Mouse (Mus musculus): Measurements from ENCODE around the gene Cox5a. TPM values are rescaled to one million over a fixed set of nuclear protein-coding genes. Genes with fewer than 3 reads are reported as not detected.

Gene Cox5a
- 102 and 107 TPM in 2 replicates for total RNA-seq (2023)

GRCm38 (mm10) chr9:57521056-57521911 lies at the start of gene Cox5a:
Gene Cox5a (plus strand): TSS chr9:57521274.

DNA sequence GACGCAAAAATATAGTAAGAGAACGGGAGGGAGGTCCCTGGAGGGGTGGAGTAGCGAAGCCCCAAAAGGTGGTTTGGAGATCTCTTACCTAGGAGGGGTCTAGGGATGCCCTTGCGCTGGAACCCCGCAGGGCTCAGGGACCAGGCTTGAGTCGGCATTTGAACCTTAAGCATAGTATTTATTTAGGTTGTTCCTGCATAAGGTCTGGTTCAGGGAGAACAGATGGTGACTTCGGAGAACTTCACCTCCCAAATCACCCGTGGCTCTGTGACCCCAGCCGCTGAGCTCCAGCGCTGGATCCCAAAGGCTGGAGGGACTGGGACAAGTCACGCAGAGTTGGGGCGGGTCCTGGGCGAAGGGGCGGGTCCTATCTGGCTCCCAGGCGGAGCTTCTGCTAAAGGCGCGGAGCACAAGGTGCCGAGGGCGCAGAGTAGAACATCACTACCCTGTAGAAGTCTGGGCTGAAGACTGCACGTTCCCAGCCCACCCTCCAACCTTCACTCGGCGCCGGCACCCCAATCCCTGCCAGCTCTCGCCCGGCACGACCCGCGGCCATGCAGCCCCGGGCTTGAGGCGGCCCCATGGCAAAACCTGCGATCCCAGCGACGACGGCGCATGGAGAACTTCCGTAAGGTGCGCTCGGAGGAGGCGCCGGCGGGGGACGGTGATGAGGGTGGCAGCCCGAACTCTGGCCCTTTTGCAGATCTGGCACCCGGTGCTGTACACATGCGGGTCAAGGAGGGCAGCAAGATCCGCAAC lies 17.3 kb upstream of the Cox5a start, which contains the start of gene Rpp25:
Rpp25 (plus strand) TSS at position 405 of the 759 bp plus-strand sequence.

DNA sequence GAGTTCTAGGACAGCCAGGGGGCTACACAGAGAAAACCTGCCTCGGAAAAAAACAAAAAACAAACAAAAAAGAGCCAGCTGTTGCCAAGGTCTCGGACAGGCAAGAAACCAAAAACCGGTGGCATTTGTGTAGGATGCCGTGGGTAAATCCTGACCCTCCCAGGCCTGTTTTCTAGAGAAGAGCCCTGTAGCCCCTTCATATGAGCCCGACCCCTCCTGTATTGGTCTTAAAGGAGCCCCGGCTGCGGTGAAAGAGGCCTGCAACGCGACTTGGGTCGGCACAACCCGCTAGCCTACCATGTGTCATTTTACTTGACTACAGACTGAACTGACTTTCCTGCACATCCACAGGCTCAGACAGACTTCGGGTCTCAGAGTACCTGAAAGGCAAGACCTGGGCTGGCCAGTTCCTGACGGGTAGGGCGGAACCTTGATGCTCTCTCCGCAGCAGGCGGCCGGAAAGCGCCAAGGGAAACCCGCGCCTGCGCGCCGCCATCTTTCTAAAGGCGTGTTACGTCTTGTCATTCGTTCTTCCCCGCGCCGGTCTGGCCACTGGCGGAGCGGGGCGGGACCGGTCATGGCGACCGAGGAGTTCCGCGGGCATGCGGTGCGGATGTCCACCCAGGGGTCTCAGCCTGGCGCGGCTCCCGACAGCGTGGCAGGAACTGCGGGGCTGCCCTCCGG lies 16.1 kb downstream of the Cox5a start, which contains the start of gene Fam219b:
Fam219b (plus strand) TSS at position 485 of the 684 bp plus-strand sequence.

DNA sequence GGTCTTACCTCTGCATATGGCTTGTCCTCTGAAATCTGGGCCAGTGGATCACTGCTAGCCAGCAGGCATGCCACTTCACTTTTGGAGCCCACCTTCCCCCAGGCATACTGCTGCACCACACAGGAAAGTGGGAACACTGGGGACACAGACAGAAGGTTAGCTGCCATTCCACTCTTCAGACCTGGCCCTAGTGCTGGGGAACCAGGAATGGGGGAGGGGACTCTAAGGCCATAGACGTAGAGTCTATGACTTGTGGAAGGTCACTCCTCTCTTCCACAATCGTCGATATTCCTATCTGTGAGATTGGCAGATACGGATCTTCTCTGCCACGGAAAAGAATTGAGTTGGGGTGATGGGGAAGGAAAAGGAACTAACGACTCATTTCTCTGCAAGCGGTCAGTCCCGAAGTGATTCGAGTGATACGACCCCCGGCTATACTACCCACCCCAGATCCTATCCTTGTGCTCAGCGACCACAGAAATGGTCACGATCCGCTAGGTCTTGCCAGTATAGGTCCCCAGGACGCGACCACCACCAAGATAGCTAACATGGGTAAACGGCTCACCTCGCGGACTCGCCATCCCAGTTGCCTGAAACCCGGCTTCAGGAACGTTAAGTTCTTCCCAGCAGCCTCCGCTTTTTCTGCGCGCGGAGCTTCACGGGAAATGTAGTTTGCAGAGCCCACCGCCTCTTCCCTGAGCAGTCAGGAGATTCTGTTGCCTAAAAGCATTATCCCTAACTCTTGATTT lies 31.2 kb downstream of the Cox5a start, which contains the start of gene Mpi:
Mpi (minus strand) TSS at position 625 of the 749 bp plus-strand sequence.

DNA sequence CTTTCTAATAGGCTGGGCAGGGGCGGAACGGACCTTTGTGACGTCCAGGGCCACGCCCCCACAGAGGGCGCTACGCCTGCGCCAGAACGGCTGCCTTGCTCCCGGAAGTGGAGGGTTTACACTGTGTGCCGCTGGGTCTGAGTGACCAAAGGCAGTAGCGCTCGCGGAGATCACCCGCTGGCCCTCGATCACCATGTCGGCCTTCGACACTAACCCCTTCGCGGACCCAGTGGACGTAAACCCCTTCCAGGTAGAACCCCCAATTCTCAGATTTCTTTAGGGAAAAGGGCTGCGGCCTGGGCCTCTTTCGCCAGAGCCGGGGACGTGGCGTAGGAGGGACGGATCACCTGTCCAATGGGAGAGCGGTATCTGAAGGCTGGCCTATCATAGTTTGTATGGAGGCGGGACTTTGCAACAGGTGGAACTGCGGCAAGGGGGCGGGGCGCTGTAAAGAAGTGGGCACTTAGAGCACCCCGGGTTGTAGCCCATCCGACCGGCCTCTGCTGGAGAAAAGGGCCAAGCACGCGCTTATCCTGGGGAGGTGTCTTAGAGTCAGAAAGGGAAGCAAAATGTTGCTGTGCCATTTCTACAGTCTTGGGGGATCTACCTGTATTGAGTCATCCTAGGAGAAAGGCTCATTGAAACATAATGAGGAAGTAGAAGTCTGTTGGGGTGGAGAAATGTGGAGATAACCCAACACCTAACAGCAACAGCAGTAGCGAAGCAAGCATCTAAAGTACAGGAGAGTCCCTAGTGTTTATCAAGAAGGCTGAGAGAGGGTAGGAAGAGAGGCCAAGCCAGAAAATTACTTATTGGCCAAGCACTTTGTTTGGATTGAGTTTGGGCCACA lies 40.0 kb downstream of the Cox5a start, which contains the start of gene Scamp2:
Scamp2 (plus strand) TSS at position 83 of the 850 bp plus-strand sequence.

Other genes starting within 250 kb of the Cox5a start
- gene Ppcdc, start 81.2 kb upstream of the Cox5a start, total RNA-seq (2023), result 27.3 and 40.8 TPM in 2 replicates
- gene Scamp5, start 53.2 kb upstream of the Cox5a start, total RNA-seq (2023), result 0.34 and 0.35 TPM in 2 replicates
- gene Rpp25, start 17.2 kb upstream of the Cox5a start, total RNA-seq (2023), result not detected in 2 replicates
- 7.1 and 10.2 TPM in 2 replicates for gene Fam219b, start 16.3 kb downstream of the Cox5a start, total RNA-seq (2023)
- 6.6 and 10.1 TPM in 2 replicates for gene Mpi, start 31.5 kb downstream of the Cox5a start, total RNA-seq (2023)
- 192 and 234 TPM in 2 replicates for gene Scamp2, start 39.7 kb downstream of the Cox5a start, total RNA-seq (2023)
- 28.6 and 35.8 TPM in 2 replicates for gene Ulk3, start 68.2 kb downstream of the Cox5a start, total RNA-seq (2023)
- not detected in 2 replicates for gene Cplx3, start 85.0 kb downstream of the Cox5a start, total RNA-seq (2023)
- not detected in 2 replicates for gene Lman1l, start 99.5 kb downstream of the Cox5a start, total RNA-seq (2023)
- gene Csk, start 132.4 kb downstream of the Cox5a start, total RNA-seq (2023), result 161 and 173 TPM in 2 replicates
- not detected in 2 replicates for gene Cyp1a2, start 162.4 kb downstream of the Cox5a start, total RNA-seq (2023)
- not detected in 2 replicates for gene Cyp1a1, start 166.7 kb downstream of the Cox5a start, total RNA-seq (2023)
- gene Edc3, start 187.3 kb downstream of the Cox5a start, total RNA-seq (2023), result 10.4 and 11.9 TPM in 2 replicates
- gene Clk3, start 244.6 kb downstream of the Cox5a start, total RNA-seq (2023), result 208 and 260 TPM in 2 replicates

All from neutrophil, adult 65 days (primary cell).